Mouse (Mus musculus): ENCODE data around the gene Egfl8.

- TF ChIP-seq GATA1 (IDR thresholded peaks at IDR 0.05; ENCODE audit: low read length), result no peak
- TF ChIP-seq TAL1 (IDR thresholded peaks at IDR 0.05; ENCODE audit: low read length), result no peak
These were observed 39.2 kb downstream of the Egfl8 start for GRCm38 (mm10) chr17:34576577-34576976.
